Mouse (Mus musculus): ENCODE results near the gene Arhgap35. TPM values are rescaled to one million over a fixed set of nuclear protein-coding genes. Genes with fewer than 3 reads are reported as not detected.
"Not testable (repeated sequence)": the region's sequence is repeated elsewhere in the genome, so short reads cannot be mapped to it uniquely, and the experiment has no call there.

Gene Arhgap35
- 56.9 and 58.3 TPM in 2 replicates for polyA plus RNA-seq (2012; rRNA removed)

DNA sequence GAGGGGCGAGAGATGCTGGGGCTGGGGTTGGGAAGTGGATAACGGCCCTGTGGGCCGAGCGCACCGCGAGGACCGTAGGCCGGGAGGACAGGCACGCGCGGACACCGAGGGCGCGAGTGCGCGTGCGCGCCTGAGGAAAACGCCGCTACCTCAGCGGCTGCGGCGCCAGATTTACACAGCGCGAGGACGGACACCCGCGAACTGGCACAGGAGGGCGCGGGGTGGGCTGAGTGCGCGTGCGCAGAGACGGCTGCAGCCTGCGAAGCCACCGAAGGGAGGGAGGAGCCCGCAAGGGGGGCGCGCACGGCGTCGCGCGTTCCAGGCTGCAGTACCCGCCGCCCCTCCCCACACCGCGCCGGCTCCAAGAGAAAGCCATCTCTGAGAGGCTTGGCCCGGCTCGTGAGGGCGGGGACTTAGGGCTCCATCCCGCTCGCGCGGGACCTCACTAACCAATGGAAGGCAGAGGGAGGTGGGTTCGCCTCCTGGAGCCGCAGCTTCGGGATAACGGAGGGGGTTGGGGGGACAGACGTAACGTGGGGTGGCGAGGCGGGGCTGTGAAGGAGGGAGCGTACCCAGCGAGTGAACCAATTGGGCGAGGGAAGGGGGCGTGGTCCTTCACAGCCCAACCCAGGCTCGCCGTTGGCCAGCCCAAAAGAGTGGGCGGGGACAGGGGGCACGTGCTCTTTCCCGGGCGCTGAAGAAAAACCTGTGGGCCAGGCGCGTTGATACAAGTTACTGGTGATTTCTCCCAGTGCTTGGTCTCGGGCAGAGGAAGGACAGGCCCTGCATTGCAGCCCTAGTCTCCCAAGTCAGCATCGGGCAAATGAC lies at the start of gene Arhgap35:
TSS of gene Arhgap35 (minus strand) at position 106 of the 828 bp plus-strand sequence.
- Histone ChIP-seq H3K4me1 (ENCODE audit: control insufficient read depth, insufficient read depth, low read length) (peaks cover 11% of the 10 kb centered on the region), H3K4me3 (ENCODE audit: insufficient read depth, low read length) (peak within 1 kb of the TSS; percentile 96), H3K27ac (ENCODE audit: insufficient read depth, low read length) (peak within 1 kb of the TSS; percentile 100)
- TF ChIP-seq POLR2A (IDR thresholded peaks at IDR 0.05; ENCODE audit: extremely low read depth, insufficient read depth, low read length), result peak; percentile 72
- TF ChIP-seq CTCF (IDR thresholded peaks at IDR 0.05; ENCODE audit: extremely low read depth, insufficient read depth, low read length), result no peak

DNA sequence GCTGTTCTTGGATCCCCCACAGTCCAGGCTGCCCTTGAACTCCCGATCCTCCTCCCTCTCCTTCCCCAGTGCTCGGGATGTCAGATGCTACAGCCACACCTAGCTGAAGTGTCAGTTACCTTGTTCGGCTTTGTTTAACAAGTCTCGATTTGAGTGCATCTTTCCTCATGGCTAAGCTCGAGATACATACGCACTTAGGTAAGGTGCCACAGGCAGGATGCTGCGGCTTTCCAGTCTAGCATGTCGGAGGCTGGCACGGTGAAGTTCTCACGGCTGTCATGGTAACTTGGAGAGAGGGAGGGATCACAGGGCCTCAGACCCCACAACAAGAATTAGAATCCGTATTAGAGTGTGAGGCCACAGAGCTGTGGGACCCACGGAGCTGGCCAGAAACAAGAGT lies 29.5 kb upstream of the Arhgap35 start:
- TF ChIP-seq CTCF (IDR thresholded peaks at IDR 0.05; ENCODE audit: extremely low read depth, insufficient read depth, low read length) (no peak), POLR2A (IDR thresholded peaks at IDR 0.05; ENCODE audit: extremely low read depth, insufficient read depth, low read length) (no peak)
- no peak overlapping the region for H3K27ac ChIP-seq (ENCODE audit: insufficient read depth, low read length)
- H3K4me3 ChIP-seq (ENCODE audit: insufficient read depth, low read length), result no peak overlapping the region
- H3K4me1 ChIP-seq (ENCODE audit: control insufficient read depth, insufficient read depth, low read length), result no peaks in the 10 kb centered on the region

DNA sequence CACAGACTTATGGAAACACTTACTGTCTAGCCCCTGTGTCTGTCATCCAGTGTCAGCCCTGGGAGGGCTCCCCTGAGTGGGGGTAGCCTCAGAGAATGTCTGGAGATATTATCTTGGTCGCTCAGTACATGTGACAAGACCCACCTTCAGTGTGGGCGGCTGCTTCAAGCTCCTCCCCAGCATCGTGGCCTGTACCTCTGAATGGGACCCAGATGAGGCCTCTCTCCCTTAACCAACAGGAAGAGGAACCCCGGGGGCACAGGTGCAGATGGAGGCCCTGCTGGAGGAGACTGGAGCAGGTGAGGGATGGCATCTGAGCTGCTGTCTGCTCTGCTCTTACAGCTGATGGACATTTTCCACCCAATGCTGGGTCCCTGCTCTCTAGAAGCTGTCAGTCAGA lies 28.3 kb upstream of the Arhgap35 start:
- H3K4me1 ChIP-seq (ENCODE audit: control insufficient read depth, insufficient read depth, low read length); H3K27ac ChIP-seq (ENCODE audit: insufficient read depth, low read length); H3K4me3 ChIP-seq (ENCODE audit: insufficient read depth, low read length): not testable (repeated sequence)

DNA sequence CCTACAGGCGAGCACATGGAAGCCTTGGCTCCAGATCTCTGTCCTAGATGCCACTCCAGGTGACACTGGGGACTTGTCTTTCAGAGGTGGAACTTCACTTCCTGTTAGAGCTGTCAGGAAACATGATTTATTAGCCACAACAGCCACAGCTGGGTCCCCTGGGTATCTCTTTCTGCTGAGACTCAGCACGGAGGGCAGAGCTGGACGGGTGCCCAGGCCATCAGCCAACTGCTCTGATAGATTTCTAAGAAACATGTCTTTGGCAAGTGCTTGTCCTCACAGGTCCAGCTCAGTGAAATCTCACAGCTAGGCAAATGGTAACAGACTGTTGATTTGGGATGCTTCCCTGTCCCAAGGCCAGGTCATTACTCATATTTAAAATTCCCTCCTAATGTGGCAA lies 24.2 kb upstream of the Arhgap35 start:
- no peak for TF ChIP-seq CTCF (IDR thresholded peaks at IDR 0.05; ENCODE audit: extremely low read depth, insufficient read depth, low read length)
- TF ChIP-seq POLR2A (IDR thresholded peaks at IDR 0.05; ENCODE audit: extremely low read depth, insufficient read depth, low read length), result no peak
- no peaks in the 10 kb centered on the region for H3K4me1 ChIP-seq (ENCODE audit: control insufficient read depth, insufficient read depth, low read length)
- no peak overlapping the region for H3K4me3 ChIP-seq (ENCODE audit: insufficient read depth, low read length)
- H3K27ac ChIP-seq (ENCODE audit: insufficient read depth, low read length), result no peak overlapping the region

GRCm38 (mm10) chr7:16635116-16635515 lies 20.3 kb upstream of the Arhgap35 start:
- TF ChIP-seq POLR2A (IDR thresholded peaks at IDR 0.05; ENCODE audit: extremely low read depth, insufficient read depth, low read length) (no peak), CTCF (IDR thresholded peaks at IDR 0.05; ENCODE audit: extremely low read depth, insufficient read depth, low read length) (no peak)
- Histone ChIP-seq H3K27ac (ENCODE audit: insufficient read depth, low read length) (no peak overlapping the region), H3K4me1 (ENCODE audit: control insufficient read depth, insufficient read depth, low read length) (no peaks in the 10 kb centered on the region), H3K4me3 (ENCODE audit: insufficient read depth, low read length) (no peak overlapping the region)

GRCm38 (mm10) chr7:16633913-16634312 lies 19.1 kb upstream of the Arhgap35 start:
- not testable (repeated sequence) for H3K4me1 ChIP-seq (ENCODE audit: control insufficient read depth, insufficient read depth, low read length); H3K27ac ChIP-seq (ENCODE audit: insufficient read depth, low read length); H3K4me3 ChIP-seq (ENCODE audit: insufficient read depth, low read length)

DNA sequence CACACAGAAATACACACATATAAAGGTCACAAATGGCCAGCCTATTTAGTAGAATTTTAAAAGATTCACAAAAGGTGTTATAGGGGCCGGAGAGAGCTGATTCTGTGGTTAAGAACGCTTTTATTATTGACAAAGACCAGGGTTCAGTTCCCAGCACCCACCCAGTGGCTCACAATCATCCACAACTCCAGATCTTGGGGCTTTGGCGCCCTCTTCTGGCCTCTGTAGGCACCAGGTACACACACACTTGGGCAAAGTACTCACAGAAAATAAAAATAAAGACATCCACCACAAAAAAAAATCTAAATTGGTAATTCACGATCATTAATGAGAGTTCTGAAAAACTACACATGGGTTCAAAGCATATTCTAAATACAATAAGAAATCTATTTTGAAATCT lies 17.1 kb upstream of the Arhgap35 start:
- TF ChIP-seq POLR2A (IDR thresholded peaks at IDR 0.05; ENCODE audit: extremely low read depth, insufficient read depth, low read length) (no peak), CTCF (IDR thresholded peaks at IDR 0.05; ENCODE audit: extremely low read depth, insufficient read depth, low read length) (no peak)
- Histone ChIP-seq H3K4me3 (ENCODE audit: insufficient read depth, low read length) (no peak overlapping the region), H3K4me1 (ENCODE audit: control insufficient read depth, insufficient read depth, low read length) (no peaks in the 10 kb centered on the region), H3K27ac (ENCODE audit: insufficient read depth, low read length) (no peak overlapping the region)

DNA sequence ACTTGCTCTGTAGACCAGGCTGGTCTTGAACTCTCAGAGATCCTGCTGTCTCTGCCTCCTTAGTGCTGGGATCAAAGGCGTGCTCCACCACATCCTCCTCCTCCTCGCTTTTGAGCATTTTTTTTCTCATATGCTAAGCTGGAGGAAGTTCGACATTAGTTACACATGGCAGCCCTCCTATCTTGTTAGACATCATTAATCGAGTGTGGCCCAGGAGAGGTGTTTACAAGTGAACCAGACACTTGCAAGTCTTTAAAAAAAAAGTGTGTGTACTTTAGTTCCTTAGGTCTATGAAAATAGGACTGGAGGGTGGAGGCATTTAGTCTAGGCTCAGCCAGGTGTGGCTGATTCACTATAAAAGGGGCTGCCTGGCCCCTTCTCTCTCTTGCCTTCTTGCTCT lies 16.2 kb upstream of the Arhgap35 start:
- Histone ChIP-seq H3K27ac (ENCODE audit: insufficient read depth, low read length) (no peak overlapping the region), H3K4me3 (ENCODE audit: insufficient read depth, low read length) (no peak overlapping the region), H3K4me1 (ENCODE audit: control insufficient read depth, insufficient read depth, low read length) (no peaks in the 10 kb centered on the region)
- no peak for TF ChIP-seq POLR2A (IDR thresholded peaks at IDR 0.05; ENCODE audit: extremely low read depth, insufficient read depth, low read length)
- TF ChIP-seq CTCF (IDR thresholded peaks at IDR 0.05; ENCODE audit: extremely low read depth, insufficient read depth, low read length), result no peak

- no peaks in the 10 kb centered on the region; the same call in 1 of the 2 replicates for H3K4me1 ChIP-seq (ENCODE audit: control insufficient read depth, insufficient read depth, low read length)
- no peak overlapping the region for H3K27ac ChIP-seq (ENCODE audit: insufficient read depth, low read length)
- no peak overlapping the region for H3K4me3 ChIP-seq (ENCODE audit: insufficient read depth, low read length)
- TF ChIP-seq CTCF (IDR thresholded peaks at IDR 0.05; ENCODE audit: extremely low read depth, insufficient read depth, low read length), result peak; percentile 83
- no peak for TF ChIP-seq POLR2A (IDR thresholded peaks at IDR 0.05; ENCODE audit: extremely low read depth, insufficient read depth, low read length)
Measured at GRCm38 (mm10) chr7:16629598-16630296, 15.0 kb upstream of the Arhgap35 start.
